Mouse (Mus musculus): ENCODE data around the gene Wdr20. TPM values are rescaled to one million over a fixed set of nuclear protein-coding genes. Genes with fewer than 3 reads are reported as not detected.

The Wdr20 gene
- polyA plus RNA-seq, 2 experiments = 7.5 to 10.1 TPM

- TF ChIP-seq CTCF (IDR thresholded peaks at IDR 0.05; ENCODE audit: low read depth) (no peak), EP300 (IDR thresholded peaks at IDR 0.05; ENCODE audit: low read depth) (no peak)
- ATAC-seq (ENCODE audit: insufficient read depth) (peak; percentile 52; the same call in 1 of the 2 replicates), DNase-seq (ENCODE audit: low read depth in 3 of 3, low spot score in 3 of 3) (peak in 1 of 3 experiments; percentile 15)
- Histone ChIP-seq H3K9ac (replicated peaks) (no peak overlapping the region), H3K27me3 (ENCODE audit: control insufficient read depth, insufficient read depth, low read length) (no peaks in the 10 kb centered on the region), H3K9me3 (ENCODE audit: control insufficient read depth, low read length) (no peaks in the 10 kb centered on the region), H3K4me3 (ENCODE audit: insufficient read depth in 1 of 2, low read depth in 2 of 2, low read length in 2 of 2) (no peak overlapping the region), H3K36me3 (replicated peaks; ENCODE audit: control insufficient read depth, insufficient read depth, low read depth) (peaks cover 5% of the 10 kb centered on the region), H3K4me2 (ENCODE audit: low read depth) (no peak overlapping the region), H3K27ac (no peak overlapping the region), H3K4me1 (replicated peaks; ENCODE audit: control insufficient read depth in 2 of 2, insufficient read depth in 2 of 2, low read length in 1 of 2) (peaks cover 10 to 15% of the 10 kb centered on the region in 2 experiments; a peak in 3 of 4 replicates)
- 20% methylated on average over 1 of the region's 1 CpGs for WGBS (ENCODE audit: insufficient replicate concordance)
These were observed 44.5 kb downstream of the Wdr20 start for GRCm38 (mm10) chr12:110782278-110782677.

GRCm38 (mm10) chr12:110784211-110784610 lies 46.5 kb downstream of the Wdr20 start:
- H3K9me3 ChIP-seq (ENCODE audit: control insufficient read depth, low read length) = no peaks in the 10 kb centered on the region
- ATAC-seq (ENCODE audit: insufficient read depth) = no peak
- WGBS (ENCODE audit: insufficient replicate concordance) = 83% methylated on average over 2 of the region's 2 CpGs

GRCm38 (mm10) chr12:110786243-110786642 lies 48.5 kb downstream of the Wdr20 start:
- 71% methylated on average over 4 of the region's 4 CpGs for WGBS (ENCODE audit: insufficient replicate concordance)
- no peak overlapping the region for H3K9ac ChIP-seq (replicated peaks)
- TF ChIP-seq EP300 (IDR thresholded peaks at IDR 0.05; ENCODE audit: low read depth) = no peak
- TF ChIP-seq CTCF (IDR thresholded peaks at IDR 0.05; ENCODE audit: low read depth) = no peak
- ATAC-seq (ENCODE audit: insufficient read depth) (no peak), DNase-seq (ENCODE audit: low read depth in 3 of 3, low spot score in 3 of 3) (no peak)
- H3K27me3 ChIP-seq (ENCODE audit: control insufficient read depth, insufficient read depth, low read length) = no peaks in the 10 kb centered on the region
- no peak overlapping the region for H3K27ac ChIP-seq
- H3K9me3 ChIP-seq (ENCODE audit: control insufficient read depth, low read length) = no peaks in the 10 kb centered on the region
- H3K4me2 ChIP-seq (ENCODE audit: low read depth) = no peak overlapping the region
- H3K36me3 ChIP-seq (replicated peaks; ENCODE audit: control insufficient read depth, insufficient read depth, low read depth) = peaks cover 2% of the 10 kb centered on the region
- peaks cover 10 to 12% of the 10 kb centered on the region in 2 experiments; a peak in 3 of 4 replicates for H3K4me1 ChIP-seq (replicated peaks; ENCODE audit: control insufficient read depth in 2 of 2, insufficient read depth in 2 of 2, low read length in 1 of 2)
- no peak overlapping the region for H3K4me3 ChIP-seq (ENCODE audit: insufficient read depth in 1 of 2, low read depth in 2 of 2, low read length in 2 of 2)

More at GRCm38 (mm10) chr12:110784211-110784610, 46.5 kb downstream of the Wdr20 start:
- Histone ChIP-seq H3K4me2 (ENCODE audit: low read depth) (no peak overlapping the region), H3K4me3 (ENCODE audit: insufficient read depth in 1 of 2, low read depth in 2 of 2, low read length in 2 of 2) (no peak overlapping the region), H3K9ac (replicated peaks) (no peak overlapping the region), H3K36me3 (replicated peaks; ENCODE audit: control insufficient read depth, insufficient read depth, low read depth) (peaks cover 5% of the 10 kb centered on the region), H3K4me1 (replicated peaks; ENCODE audit: control insufficient read depth in 2 of 2, insufficient read depth in 2 of 2, low read length in 1 of 2) (peaks cover 10 to 12% of the 10 kb centered on the region in 2 experiments; a peak in 3 of 4 replicates), H3K27me3 (ENCODE audit: control insufficient read depth, insufficient read depth, low read length) (no peaks in the 10 kb centered on the region), H3K27ac (no peak overlapping the region)
- TF ChIP-seq EP300 (IDR thresholded peaks at IDR 0.05; ENCODE audit: low read depth) (no peak), CTCF (IDR thresholded peaks at IDR 0.05; ENCODE audit: low read depth) (no peak)
- no peak for DNase-seq (ENCODE audit: low read depth in 3 of 3, low spot score in 3 of 3)

- no peak for ATAC-seq (ENCODE audit: insufficient read depth)
- 82% methylated on average over 4 of the region's 4 CpGs for WGBS (ENCODE audit: insufficient replicate concordance)
- TF ChIP-seq CTCF (IDR thresholded peaks at IDR 0.05; ENCODE audit: low read depth) = no peak
- TF ChIP-seq EP300 (IDR thresholded peaks at IDR 0.05; ENCODE audit: low read depth) = no peak
These were observed 52.8 kb downstream of the Wdr20 start for GRCm38 (mm10) chr12:110790580-110790979.

GRCm38 (mm10) chr12:110791026-110791425 lies 53.3 kb downstream of the Wdr20 start:
- TF ChIP-seq CTCF (IDR thresholded peaks at IDR 0.05; ENCODE audit: low read depth) (no peak), EP300 (IDR thresholded peaks at IDR 0.05; ENCODE audit: low read depth) (no peak)
- no peak overlapping the region for H3K27ac ChIP-seq
- no peak overlapping the region for H3K9ac ChIP-seq (replicated peaks)
- ATAC-seq (ENCODE audit: insufficient read depth) = no peak
- no peak for DNase-seq (ENCODE audit: low read depth in 3 of 3, low spot score in 3 of 3)
- WGBS (ENCODE audit: insufficient replicate concordance) = 78% methylated on average over 8 of the region's 8 CpGs
- no peak overlapping the region for H3K4me3 ChIP-seq (ENCODE audit: insufficient read depth in 1 of 2, low read depth in 2 of 2, low read length in 2 of 2)
- no peaks in the 10 kb centered on the region for H3K36me3 ChIP-seq (replicated peaks; ENCODE audit: control insufficient read depth, insufficient read depth, low read depth)
- H3K27me3 ChIP-seq (ENCODE audit: control insufficient read depth, insufficient read depth, low read length) = no peaks in the 10 kb centered on the region
- H3K9me3 ChIP-seq (ENCODE audit: control insufficient read depth, low read length) = no peaks in the 10 kb centered on the region
- H3K4me2 ChIP-seq (ENCODE audit: low read depth) = no peak overlapping the region
- no peaks in the 10 kb centered on the region for H3K4me1 ChIP-seq (replicated peaks; ENCODE audit: control insufficient read depth in 2 of 2, insufficient read depth in 2 of 2, low read length in 1 of 2)

More at GRCm38 (mm10) chr12:110790580-110790979, 52.8 kb downstream of the Wdr20 start:
- H3K9me3 ChIP-seq (ENCODE audit: control insufficient read depth, low read length) = no peaks in the 10 kb centered on the region
- no peak overlapping the region for H3K27ac ChIP-seq
- no peaks in the 10 kb centered on the region for H3K4me1 ChIP-seq (replicated peaks; ENCODE audit: control insufficient read depth in 2 of 2, insufficient read depth in 2 of 2, low read length in 1 of 2)
- H3K27me3 ChIP-seq (ENCODE audit: control insufficient read depth, insufficient read depth, low read length) = no peaks in the 10 kb centered on the region
- H3K4me2 ChIP-seq (ENCODE audit: low read depth) = no peak overlapping the region
- no peaks in the 10 kb centered on the region for H3K36me3 ChIP-seq (replicated peaks; ENCODE audit: control insufficient read depth, insufficient read depth, low read depth)
- no peak overlapping the region for H3K9ac ChIP-seq (replicated peaks)
- no peak overlapping the region for H3K4me3 ChIP-seq (ENCODE audit: insufficient read depth in 1 of 2, low read depth in 2 of 2, low read length in 2 of 2)
- no peak for DNase-seq (ENCODE audit: low read depth in 3 of 3, low spot score in 3 of 3)
